Mouse (Mus musculus): Measurements from ENCODE around the gene Elfn1.
"Not testable (repeated sequence)": the region's sequence is repeated elsewhere in the genome, so short reads cannot be mapped to it uniquely, and the experiment has no call there.

Gene Elfn1

GRCm38 (mm10) chr5:139976584-139976983 is 68.8 kb downstream of the Elfn1 start:
- DNase-seq (ENCODE audit: low read depth) = no peak

GRCm38 (mm10) chr5:139977476-139977875 is 69.7 kb downstream of the Elfn1 start:
- DNase-seq (ENCODE audit: low read depth) = no peak

DNA sequence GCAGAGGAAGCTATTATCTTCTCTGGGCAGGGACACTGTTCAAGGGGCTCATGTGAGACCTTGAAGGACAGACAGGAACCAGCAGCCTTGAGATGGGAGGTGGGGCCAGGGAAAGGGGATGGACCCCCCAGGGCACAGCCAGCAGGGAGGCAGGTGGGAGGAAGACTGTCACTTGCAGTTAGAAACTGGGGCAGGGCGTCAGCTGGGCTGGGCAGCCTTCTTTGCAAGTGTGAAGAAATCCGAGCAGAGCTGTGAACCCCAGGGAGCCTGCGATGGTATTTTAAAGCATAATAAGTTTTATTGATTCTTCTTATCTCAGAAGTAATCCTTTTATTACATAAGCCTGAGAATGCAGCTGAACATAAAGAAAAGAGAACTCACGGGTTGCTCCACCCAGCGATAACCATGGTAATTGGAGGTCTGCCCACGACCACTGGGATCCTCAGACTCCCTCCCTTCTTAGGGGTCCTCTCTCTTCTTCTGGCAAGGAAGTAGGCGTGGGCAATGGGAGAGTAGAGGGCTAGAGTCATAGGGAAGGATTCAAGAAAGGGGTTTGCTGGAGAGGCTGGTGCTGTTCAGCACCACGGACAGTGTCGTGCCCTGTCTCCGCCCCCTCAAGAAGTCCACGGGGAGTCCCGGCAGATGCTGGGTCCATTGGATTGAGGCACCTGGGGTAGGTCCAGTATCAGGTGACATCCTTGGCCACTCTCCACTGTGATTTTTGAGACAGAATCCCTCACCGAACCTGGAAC is 71.0 kb downstream of the Elfn1 start:
- no peak for DNase-seq (ENCODE audit: low read depth)

DNA sequence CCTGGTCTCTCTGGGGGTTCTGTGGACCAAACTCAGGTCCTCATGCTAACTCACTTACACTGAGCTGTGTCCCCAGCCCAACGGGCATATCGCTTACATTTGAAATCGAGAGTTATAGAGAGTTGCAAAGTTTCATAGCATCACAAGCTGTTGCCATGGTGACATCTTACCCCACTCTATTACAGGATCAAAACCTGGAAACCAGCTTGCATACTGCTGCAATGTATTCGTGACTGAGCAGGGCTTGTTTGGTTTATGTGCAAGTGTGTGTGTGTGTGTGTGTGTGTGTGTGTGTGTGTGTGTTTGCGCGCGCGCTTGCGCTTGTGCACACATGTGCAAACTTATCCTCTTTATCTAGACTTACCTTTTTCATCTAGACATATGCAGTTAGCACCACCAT is 71.6 kb downstream of the Elfn1 start:
- DNase-seq (ENCODE audit: low read depth) = no peak

- DNase-seq (ENCODE audit: low read depth) = peak; percentile 7
Measured at GRCm38 (mm10) chr5:139981976-139982375, 74.2 kb downstream of the Elfn1 start.

DNA sequence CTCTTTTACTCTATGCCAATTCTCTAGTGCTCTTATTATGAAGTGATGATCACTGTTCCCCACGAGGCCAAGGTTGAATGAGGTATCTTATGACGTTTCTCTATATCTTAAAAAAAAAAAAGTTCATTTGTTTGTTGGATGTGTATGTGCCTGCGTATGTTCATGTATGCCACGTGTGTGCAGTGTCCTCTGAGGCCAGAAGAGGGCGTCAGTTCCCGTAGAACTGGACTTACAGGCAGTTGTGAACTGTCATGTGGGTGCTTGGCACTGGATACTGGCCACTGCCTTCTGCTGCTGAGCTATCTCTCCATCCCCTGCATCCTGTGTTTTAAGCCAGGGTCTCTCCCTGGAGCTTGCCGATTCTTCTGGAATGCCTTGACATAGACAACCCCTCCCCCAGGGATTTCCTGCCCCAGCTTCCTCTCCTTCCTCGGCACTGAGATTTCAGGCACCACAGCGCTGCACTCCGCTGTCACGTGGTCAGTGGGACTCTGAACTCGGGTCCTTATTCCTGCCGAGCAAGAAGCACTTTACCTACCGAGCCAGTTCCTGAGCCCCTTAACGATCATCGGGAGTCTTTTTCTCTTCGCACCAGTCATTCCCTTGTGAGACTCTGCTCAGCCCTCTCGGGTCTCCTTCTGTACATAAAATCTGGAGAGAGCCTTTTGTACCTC is 77.5 kb downstream of the Elfn1 start:
- no peak for DNase-seq (ENCODE audit: low read depth)

DNA sequence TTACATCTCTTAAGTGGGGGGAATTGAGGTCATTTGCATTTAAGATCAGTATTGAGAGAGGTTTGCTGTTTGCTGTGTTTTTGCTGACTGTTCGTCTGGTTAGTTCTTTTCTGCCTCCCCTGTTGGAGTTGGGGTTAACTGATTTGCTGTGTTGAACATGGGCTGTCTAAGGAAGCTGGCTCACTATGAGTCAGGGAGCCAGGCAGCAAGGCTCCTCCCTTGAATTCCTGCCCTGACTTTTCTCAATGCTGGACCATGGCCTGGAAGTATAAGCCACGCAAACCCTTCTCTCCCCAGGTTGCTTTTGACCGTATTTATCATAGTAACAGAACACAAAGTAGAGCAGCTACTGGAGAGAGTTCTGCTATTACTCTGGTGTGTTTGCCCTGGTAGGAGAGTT is 83.8 kb downstream of the Elfn1 start:
- DNase-seq (ENCODE audit: low read depth) = no peak

- not testable (repeated sequence) for DNase-seq (ENCODE audit: low read depth)
Measured at GRCm38 (mm10) chr5:139998321-139998720, 90.6 kb downstream of the Elfn1 start.

GRCm38 (mm10) chr5:139998916-139999315 is 91.2 kb downstream of the Elfn1 start:
- DNase-seq (ENCODE audit: low read depth) = no peak

GRCm38 (mm10) chr5:140002541-140002940 is 94.8 kb downstream of the Elfn1 start:
- no peak for DNase-seq (ENCODE audit: low read depth)

GRCm38 (mm10) chr5:140006861-140007260 is 99.1 kb downstream of the Elfn1 start:
- DNase-seq (ENCODE audit: low read depth) = no peak

DNA sequence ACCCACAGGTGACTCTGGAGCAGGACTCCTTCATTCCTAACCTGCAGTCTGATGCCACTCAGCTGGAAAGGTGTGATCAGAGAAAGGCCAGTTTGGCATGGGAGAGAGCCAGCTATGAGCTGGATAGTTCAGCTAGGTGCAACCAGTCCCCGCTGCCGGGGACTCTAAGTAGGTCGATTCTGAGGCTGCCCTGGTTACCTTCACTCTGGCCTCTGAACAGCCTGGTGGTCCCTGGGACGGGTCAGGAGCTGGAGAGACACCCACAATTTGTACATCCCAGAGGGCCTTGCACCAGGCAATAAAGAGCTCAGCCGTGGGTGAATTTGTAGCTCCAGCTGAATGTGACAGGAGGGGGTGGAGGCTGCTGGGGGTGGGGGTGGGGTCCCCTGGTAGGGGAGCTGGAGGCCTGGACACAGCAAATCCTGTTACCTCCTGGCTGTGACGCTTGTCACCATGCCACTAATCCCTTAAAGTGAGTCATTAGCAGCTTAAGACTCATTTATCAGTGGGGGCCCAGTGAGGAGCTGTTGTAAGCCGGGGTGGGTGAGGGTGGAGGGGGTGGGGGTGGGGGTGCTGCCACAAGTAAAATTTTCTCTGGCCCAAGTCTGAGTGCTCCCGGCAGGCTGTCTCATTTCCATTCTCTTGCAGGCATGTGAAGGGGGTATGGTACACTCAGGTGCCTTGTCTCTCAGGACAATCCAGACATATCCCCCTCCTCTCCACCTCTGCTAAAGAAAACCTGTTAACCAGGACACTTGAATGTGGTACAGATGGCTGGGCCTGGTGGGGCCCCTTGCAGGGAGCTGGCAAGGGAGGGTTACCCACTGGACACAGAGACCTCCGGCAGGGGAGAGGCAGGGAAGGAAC is 100.1 kb downstream of the Elfn1 start:
- no peak for DNase-seq (ENCODE audit: low read depth)

DNA sequence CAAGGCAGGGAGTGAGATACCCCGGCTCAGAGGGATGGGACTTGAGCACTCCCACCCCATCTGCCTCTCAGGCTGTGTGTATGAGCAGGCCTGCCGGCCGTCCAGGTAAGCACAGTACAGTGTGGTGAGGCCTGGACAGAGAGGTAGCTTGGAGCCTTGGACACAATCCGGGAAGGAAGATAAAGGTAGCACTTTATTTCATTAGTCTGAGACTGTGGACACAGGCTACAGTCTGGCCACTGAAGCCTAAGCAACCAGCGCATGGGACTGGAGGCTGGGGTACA is 100.7 kb downstream of the Elfn1 start:
- DNase-seq (ENCODE audit: low read depth) = no peak

DNA sequence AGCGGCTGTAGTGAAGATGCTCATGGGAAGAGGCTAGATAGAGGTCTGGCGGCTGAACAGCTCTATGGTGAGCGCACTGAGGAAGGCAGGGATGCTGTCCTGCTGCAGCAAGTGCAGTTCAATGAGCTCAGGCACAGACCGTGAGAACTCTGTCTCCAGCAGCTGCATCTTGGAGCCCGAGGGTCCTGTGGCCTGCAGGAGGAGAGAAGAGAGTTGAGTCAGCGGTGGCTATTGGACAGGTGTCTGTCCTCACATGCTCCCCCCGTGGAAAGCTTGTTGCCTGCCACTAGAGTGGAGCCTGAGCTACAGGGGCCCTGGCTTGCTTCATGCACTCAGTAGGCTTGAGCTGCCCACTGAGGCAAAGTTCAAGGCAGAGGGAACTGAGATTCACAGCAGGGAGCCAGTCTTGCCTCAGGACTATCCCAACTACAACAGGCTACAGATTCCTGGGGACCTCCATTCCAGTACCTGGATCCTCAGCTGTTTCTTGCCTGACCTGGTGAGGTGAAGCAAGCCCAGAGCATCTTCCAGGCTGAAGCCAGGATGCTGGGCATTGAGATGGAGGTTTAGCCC is 101.4 kb downstream of the Elfn1 start:
- no peak for DNase-seq (ENCODE audit: low read depth)

DNA sequence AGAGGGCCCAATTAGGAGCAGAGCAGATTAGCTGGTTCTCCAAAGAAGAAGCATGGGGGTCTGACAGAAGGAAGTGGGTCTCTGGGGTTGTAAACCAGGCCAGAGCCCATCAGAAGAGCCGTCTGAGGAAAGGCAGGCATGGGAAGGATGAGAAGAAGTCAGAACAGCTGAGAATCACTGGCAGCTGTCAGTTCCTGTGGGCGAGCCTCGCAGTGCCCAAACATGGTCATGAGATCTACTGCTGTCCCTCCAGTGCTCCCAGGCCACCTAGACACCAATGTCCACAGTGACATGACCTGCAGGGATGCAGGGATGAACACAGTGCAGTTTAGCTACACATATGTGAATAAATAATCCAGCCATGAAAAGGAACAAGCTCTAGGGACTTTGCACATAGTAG is 102.7 kb downstream of the Elfn1 start:
- DNase-seq (ENCODE audit: low read depth) = no peak

GRCm38 (mm10) chr5:140012286-140012967 is 104.7 kb downstream of the Elfn1 start:
- no peak for DNase-seq (ENCODE audit: low read depth)

DNA sequence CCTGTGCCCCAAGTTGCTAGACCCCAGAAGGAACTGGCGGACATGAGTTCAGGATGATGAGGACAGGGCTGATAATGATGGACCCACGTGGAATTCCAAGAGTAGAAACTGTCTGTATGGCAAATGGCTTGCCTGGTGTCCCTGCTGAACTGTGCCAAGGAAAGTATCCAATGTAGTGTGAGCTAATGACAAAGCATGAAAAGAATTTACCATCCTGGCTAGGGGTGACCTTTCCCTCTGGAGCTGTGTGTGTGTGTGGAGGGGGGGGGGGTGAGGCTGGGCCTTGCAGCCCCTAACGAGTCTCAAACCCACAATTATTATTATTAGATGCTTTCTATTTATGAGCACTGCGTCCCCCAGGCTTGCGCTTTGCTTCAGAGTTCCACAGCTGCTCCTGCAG is 105.9 kb downstream of the Elfn1 start:
- no peak for DNase-seq (ENCODE audit: low read depth)

- DNase-seq (ENCODE audit: low read depth) = no peak
Measured at GRCm38 (mm10) chr5:140016896-140017295, 109.2 kb downstream of the Elfn1 start.

- DNase-seq (ENCODE audit: low read depth) = no peak
Measured at GRCm38 (mm10) chr5:140018780-140019179, 111.0 kb downstream of the Elfn1 start.

DNA sequence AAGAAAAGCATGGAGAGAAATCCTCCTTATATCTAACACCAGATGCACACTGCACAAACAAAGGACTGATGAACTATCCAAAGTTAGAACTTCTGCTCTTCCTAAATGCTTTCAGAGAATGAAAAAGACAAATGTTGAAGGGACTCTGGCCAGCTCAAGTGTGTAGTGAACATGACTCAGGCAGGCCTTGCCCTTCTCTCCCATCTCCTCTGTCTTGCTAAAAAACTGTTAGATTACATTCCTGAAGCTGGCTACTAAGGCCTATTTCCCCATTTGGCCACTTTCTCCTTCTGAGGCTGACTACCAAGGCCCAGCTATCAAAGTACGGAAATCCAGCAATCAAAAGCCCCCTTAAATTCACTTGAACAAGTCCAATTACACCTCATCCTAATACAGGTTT is 111.9 kb downstream of the Elfn1 start:
- no peak for DNase-seq (ENCODE audit: low read depth)

DNA sequence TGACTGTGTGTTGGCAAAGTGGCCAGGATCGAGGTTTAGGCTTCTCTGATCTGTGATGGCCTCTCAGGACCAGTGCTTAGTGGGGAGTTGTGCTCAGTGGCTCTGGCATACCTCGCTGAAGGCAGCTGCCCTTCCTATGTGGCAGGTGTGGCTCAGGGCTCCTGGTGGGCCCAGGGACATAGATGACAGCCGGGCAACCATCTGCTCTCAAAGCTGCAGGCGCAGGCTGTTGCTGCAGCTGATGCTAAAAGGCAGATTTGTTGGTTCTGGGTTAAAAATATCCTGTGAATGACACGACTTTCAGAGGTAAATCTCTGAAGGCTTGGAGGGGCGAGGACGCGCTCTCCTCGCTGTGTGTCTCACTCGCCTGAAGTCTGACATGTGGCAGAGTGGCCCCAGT is 114.0 kb downstream of the Elfn1 start:
- DNase-seq (ENCODE audit: low read depth) = no peak

DNA sequence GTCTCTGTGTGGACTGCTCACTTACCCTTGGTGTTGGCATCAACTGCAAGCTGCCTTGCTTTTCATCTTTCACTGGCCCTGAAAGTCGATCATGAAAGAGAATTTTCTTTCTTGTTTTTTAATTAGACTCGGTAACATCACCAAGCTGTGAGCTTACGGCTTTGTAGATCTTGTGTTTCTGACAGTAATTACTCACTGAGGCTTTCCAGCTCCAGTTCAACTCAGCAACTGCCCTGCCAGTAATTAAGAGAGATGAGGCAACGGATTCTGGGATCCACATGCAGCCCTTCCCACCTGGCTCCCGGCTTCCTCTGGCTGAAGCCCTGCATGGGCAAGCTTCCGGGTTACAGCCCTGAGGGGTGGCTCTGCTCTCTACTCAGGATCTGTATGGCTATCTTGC is 115.1 kb downstream of the Elfn1 start:
- DNase-seq (ENCODE audit: low read depth) = no peak
